In genomic region chr19:21551921-21552536, GRCm38 (mm10) we compare ENCODE assay signal across 23 mouse cellular contexts.
"Had no signal": no experiment of that assay in that cellular context is flagged by ENCODE, and none has a peak within 500 bp of the region (broad histone marks: within the 10 kb centered on the region; RNA-seq: fewer than 3 reads in every experiment).

No protein-coding gene starts in this region.

- ATAC-seq: forebrain, embryonic 16.5 days; hindbrain, embryonic 16.5 days; inflammation-experienced regulatory T-cells, adult 6 months; intestine, embryonic 15.5 days; intestine, postnatal 0 days had no signal

- H3K36me3 ChIP-seq: heart, embryonic 10.5 days; heart, embryonic 12.5 days; hindbrain, embryonic 10.5 days; hindbrain, embryonic 12.5 days; intestine, embryonic 15.5 days had no signal

- H3K27me3 ChIP-seq: heart, embryonic 12.5 days; hindbrain, embryonic 12.5 days; intestine, embryonic 15.5 days had no signal

- H3K9me3 ChIP-seq: heart, embryonic 10.5 days; heart, embryonic 12.5 days; hindbrain, embryonic 10.5 days; hindbrain, embryonic 12.5 days; intestine, embryonic 15.5 days had no signal

- DNase-seq: gastrocnemius, adult 2 months; gastrocnemius, postnatal 10 days; gastrocnemius, postnatal 25 days; heart, adult 18-20 months; heart, postnatal 10 days; heart, postnatal 4 days; kidney, adult 18-20 months; kidney, adult 8-10 months; kidney, postnatal 10 days; kidney, postnatal 25 days; kidney, postnatal 4 days had no signal

- H3K4me3 ChIP-seq: gastrocnemius, adult 2 months; heart, embryonic 10.5 days; heart, embryonic 12.5 days; hindbrain, embryonic 10.5 days; hindbrain, embryonic 12.5 days; intestine, embryonic 15.5 days; layer of hippocampus, adult 2 months; left cerebral cortex, adult 2 months had no signal

- H3K9ac ChIP-seq: heart, embryonic 12.5 days; hindbrain, embryonic 12.5 days; hindbrain, embryonic 14.5 days; intestine, embryonic 15.5 days had no signal

- H3K27ac ChIP-seq: gastrocnemius, adult 2 months; heart, embryonic 10.5 days; hindbrain, embryonic 10.5 days; hindbrain, embryonic 12.5 days; hindbrain, embryonic 14.5 days; intestine, embryonic 15.5 days; layer of hippocampus, adult 2 months; left cerebral cortex, adult 2 months had no signal

- H3K4me1 ChIP-seq: heart, embryonic 10.5 days; heart, embryonic 12.5 days; hindbrain, embryonic 10.5 days; hindbrain, embryonic 12.5 days; intestine, embryonic 15.5 days had no signal

- H3K4me2 ChIP-seq: heart, embryonic 12.5 days; hindbrain, embryonic 12.5 days; hindbrain, embryonic 14.5 days; intestine, embryonic 15.5 days had no signal
